Mouse (Mus musculus) kidney, adult 2 months (tissue): ENCODE measurements at regions not wholly inside any gene's neighbourhood (a gene's known extent, or its start where the extent isn't known, plus 50 kb on each side); places are given as distances from the start of the nearest gene placed in this dataset.

Experiments
- DNase-seq: peaks from one replicate; pipeline ENCODE4 v3.0.0; 2021
- H3K27ac ChIP-seq: fragments of 200-500 bp; 2 replicates; pipeline ENCODE4 v1.5.1; 2012; ENCODE audit warnings: low read depth, low read length, control low read depth, inconsistent platforms; ENCODE audit not compliant: insufficient read depth
- H3K27me3 ChIP-seq: fragments of 200-500 bp; replicated peaks from 2 replicates; pipeline ENCODE4 v1.6.1; 2012; ENCODE audit warnings: mild to moderate bottlenecking, moderate library complexity, low read length, inconsistent platforms; ENCODE audit not compliant: control insufficient read depth, insufficient read depth
- H3K36me3 ChIP-seq: fragments of 200-500 bp; 2 replicates; pipeline ENCODE4 v1.6.1; 2012; ENCODE audit warnings: mild to moderate bottlenecking, moderate library complexity, low read length, inconsistent platforms; ENCODE audit not compliant: control insufficient read depth, insufficient read depth
- H3K4me1 ChIP-seq: fragments of 200-500 bp; 2 replicates; pipeline ENCODE4 v1.6.1; 2011; ENCODE audit warnings: low read length; ENCODE audit not compliant: control insufficient read depth, insufficient read depth
- H3K4me3 ChIP-seq: fragments of 200-500 bp; 2 replicates; pipeline ENCODE4 v1.5.1; 2011; ENCODE audit warnings: mild to moderate bottlenecking, low read depth, low read length, control low read depth; ENCODE audit not compliant: insufficient read depth
- CTCF ChIP-seq: fragments of 200-500 bp; conservative IDR thresholded peaks from 2 replicates; pipeline ENCODE4 v1.5.1; 2011; ENCODE audit warnings: low read depth, mild to moderate bottlenecking, control low read depth, low read length, moderate library complexity, mixed read lengths; ENCODE audit not compliant: insufficient read depth, insufficient read length
- POLR2A ChIP-seq: fragments of 200-500 bp; IDR thresholded peaks from one replicate; pipeline ENCODE4 v1.6.1; 2011; ENCODE audit warnings: low read depth, low read length, control low read depth
- WGBS: fragments of 180-500 bp; shearing (Covaris S2); methylation state at CpG from one replicate; pipeline ENCODE4 v1.1.7; 2018; 5-methylcytosine and 5-hydroxymethylcytosine counted together

DNA sequence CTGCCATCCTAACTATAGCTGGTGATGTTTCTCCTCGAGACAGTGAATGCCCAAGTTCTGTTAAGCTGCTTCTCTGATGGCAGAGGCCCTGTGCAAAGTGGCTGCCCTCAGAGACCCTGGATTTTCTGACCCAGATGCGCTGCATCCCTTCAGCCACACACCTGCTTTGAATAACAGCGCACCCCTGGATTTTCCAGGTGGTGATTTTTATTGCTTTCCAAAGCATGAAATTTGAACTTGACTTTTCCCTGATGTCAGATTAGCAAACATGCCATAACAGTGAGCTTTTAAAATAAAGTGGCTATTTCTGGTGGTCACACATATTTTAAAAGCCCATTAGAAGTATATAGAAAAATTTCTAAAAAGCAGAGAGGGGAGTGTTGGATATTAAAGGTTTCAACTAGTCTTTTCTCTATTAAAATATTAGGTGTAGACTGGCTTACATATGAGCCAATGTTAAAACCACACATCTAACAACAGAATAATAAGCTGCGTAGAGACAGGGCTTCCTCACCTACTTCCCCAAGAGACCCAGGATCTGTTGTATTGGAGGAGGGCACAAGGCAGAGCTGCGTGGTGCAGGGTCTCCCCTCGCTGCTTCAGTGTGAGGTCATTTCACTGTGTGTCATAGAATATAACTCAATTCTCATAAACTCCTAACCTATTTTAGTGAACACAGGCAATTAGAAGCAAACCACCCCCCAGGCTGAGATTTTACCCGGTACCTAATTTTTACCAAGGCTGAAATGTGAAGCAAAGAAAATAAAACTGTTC lies 280.3 kb downstream of the Ccdc91 start:
- 73% methylated on average over 7 of the region's 7 CpGs for WGBS
- no peak for DNase-seq
- no peaks in the 10 kb centered on the region for H3K36me3 ChIP-seq
- no peak for TF ChIP-seq POLR2A
- TF ChIP-seq CTCF = no peak
- H3K27me3 ChIP-seq = no peaks in the 10 kb centered on the region
- no peak overlapping the region for H3K4me3 ChIP-seq
- peaks cover 3% of the 10 kb centered on the region for H3K4me1 ChIP-seq
- H3K27ac ChIP-seq = no peak overlapping the region

DNA sequence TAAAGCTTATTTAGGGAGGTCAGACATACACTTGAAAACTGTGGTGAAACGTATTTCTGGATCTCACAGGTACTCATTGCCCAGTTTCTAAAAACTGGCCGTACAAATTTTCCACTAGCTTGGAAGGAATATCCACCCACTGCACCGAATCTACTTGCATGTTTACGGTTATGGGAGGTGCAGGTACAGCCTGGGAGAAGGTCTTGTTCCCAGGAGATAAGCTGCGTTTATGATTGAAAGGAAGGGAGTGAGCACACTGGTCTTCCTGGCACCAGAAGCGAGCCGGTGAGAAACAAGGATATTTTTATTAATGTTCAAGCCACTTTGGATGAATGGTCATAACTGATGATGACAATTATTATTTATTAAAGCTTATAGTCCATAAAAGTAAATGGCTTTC lies 283.9 kb downstream of the Ccdc91 start:
- H3K4me1 ChIP-seq = peaks cover 3% of the 10 kb centered on the region
- TF ChIP-seq POLR2A = no peak
- no peak for TF ChIP-seq CTCF

DNA sequence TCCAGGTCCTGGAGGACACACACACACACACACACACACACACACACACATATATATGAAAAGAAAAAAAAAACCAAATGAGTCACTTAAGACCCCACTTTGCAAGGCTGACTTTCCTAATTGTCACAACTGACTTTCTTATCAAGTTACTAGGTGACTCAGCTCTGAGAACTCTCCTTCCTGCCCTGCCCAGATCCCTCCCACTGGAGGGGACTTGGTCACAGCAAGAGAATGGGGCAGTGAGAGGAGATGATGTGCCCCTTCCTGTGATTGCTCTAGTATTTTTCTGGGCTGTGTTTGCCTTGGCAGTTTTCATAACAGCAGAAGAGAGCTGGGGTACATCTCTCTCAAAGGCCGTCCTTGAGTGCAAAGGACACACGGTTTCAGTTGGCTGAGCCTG lies 284.5 kb downstream of the Ccdc91 start:
- WGBS = 32% methylated on average over 2 of the region's 2 CpGs

More for the DNA sequence above, 283.9 kb downstream of the Ccdc91 start:
- peak; percentile 10 for DNase-seq
- Histone ChIP-seq H3K36me3 (no peaks in the 10 kb centered on the region), H3K4me3 (no peak overlapping the region), H3K27me3 (no peaks in the 10 kb centered on the region; the same call in 1 of the 2 replicates), H3K27ac (no peak overlapping the region)
- 72% methylated on average over 7 of the region's 7 CpGs for WGBS

GRCm38 (mm10) chr6:147765241-147765640 lies 281.8 kb upstream of the Far2 start:
- H3K27ac ChIP-seq = no peak overlapping the region
- H3K36me3 ChIP-seq = no peaks in the 10 kb centered on the region
- no peak for TF ChIP-seq POLR2A
- no peak for TF ChIP-seq CTCF
- H3K27me3 ChIP-seq = no peaks in the 10 kb centered on the region; the same call in 1 of the 2 replicates
- WGBS = 69% methylated on average over 1 of the region's 1 CpGs
- DNase-seq = no peak
- H3K4me1 ChIP-seq = peaks cover under 1% of the 10 kb centered on the region
- H3K4me3 ChIP-seq = no peak overlapping the region

More for the DNA sequence above, 284.5 kb downstream of the Ccdc91 start:
- no peaks in the 10 kb centered on the region; the same call in 1 of the 2 replicates for H3K27me3 ChIP-seq
- no peaks in the 10 kb centered on the region for H3K36me3 ChIP-seq
- TF ChIP-seq CTCF = no peak
- no peak for TF ChIP-seq POLR2A
- no peak overlapping the region for H3K4me3 ChIP-seq
- peak; percentile 39 for DNase-seq
- H3K4me1 ChIP-seq = peaks cover 3% of the 10 kb centered on the region
- H3K27ac ChIP-seq = no peak overlapping the region

DNA sequence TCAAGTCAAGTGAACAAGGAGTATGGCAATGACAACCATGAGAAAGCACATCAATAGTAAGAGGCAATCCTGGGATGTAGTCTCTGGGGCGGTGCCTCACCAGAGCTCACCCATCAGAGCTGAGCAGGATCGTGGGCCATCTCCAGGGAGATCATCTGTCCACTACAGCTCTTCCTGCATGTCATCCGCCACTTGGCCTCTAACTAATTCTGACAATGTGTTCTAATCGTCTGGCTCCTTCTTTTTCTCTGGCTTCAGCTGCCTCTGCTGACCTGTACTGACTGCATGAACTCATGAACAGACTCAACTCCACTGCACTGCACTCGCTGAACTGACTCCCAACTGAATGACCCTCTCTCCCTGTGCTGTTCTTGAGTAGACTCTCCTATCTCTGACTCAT lies 277.9 kb upstream of the Far2 start:
- 77% methylated on average over 5 of the region's 5 CpGs for WGBS
- H3K36me3 ChIP-seq = no peaks in the 10 kb centered on the region
- no peaks in the 10 kb centered on the region for H3K4me1 ChIP-seq
- no peak for TF ChIP-seq CTCF
- no peak for TF ChIP-seq POLR2A
- H3K27me3 ChIP-seq = no peaks in the 10 kb centered on the region
- H3K4me3 ChIP-seq = no peak overlapping the region
- H3K27ac ChIP-seq = no peak overlapping the region
- no peak for DNase-seq

- H3K4me1 ChIP-seq = no peaks in the 10 kb centered on the region
- H3K36me3 ChIP-seq = no peaks in the 10 kb centered on the region
- TF ChIP-seq POLR2A (no peak), CTCF (no peak)
- no peak overlapping the region for H3K27ac ChIP-seq
- DNase-seq = no peak
- H3K4me3 ChIP-seq = no peak overlapping the region
- no peaks in the 10 kb centered on the region for H3K27me3 ChIP-seq
These were observed 277.0 kb upstream of the Far2 start for GRCm38 (mm10) chr6:147770034-147770433.

GRCm38 (mm10) chr6:147771411-147771810 lies 275.6 kb upstream of the Far2 start:
- H3K36me3 ChIP-seq = no peaks in the 10 kb centered on the region
- no peak for TF ChIP-seq CTCF
- TF ChIP-seq POLR2A = no peak
- 20% methylated on average over 4 of the region's 4 CpGs for WGBS
- no peak overlapping the region for H3K4me3 ChIP-seq
- no peak overlapping the region for H3K27ac ChIP-seq
- no peak for DNase-seq
- H3K27me3 ChIP-seq = no peaks in the 10 kb centered on the region
- no peaks in the 10 kb centered on the region for H3K4me1 ChIP-seq
